Comparison of ENCODE assay signal across 7 mouse cellular contexts in the genomic region with DNA sequence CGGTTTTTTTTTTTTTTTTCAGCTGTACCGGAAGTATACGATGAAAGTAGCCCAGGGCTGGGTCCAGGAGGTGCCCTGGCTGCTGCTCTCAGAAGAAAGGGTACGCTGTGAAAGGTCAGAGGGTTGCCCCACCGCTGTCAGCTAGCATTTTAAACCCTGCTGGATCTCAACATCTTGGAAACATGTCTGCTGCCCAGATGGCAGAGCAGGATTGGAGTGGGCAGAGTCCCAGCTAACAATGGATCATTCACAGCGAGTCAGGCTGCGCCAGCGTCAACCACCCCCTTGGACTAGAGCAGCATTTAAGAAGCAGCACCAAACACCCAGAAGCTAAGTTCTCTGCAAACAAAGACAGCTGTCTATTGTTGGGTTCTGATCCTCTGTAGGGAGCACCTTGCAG. TPM values are rescaled to one million over a fixed set of nuclear protein-coding genes. Genes with fewer than 3 reads are reported as not detected.
DNase-seq lines count a peak whose midpoint lies in the region.

No protein-coding gene starts in this region.

- DNase-seq in adrenal gland, postnatal 36 days = peak; percentile 54 to 55
- DNase-seq in cerebellum, postnatal 4 days (ENCODE audit: low spot score in 2 of 2) = peak; percentile 28 to 66
- peak; percentile 81 to 87 for DNase-seq in frontal cortex, postnatal 36 days (ENCODE audit: low spot score in 2 of 2)
- DNase-seq in left cerebral cortex, postnatal 25 days (ENCODE audit: low spot score in 2 of 2) = peak; percentile 72 to 94
- peak; percentile 89 for DNase-seq in right cerebral cortex, adult 18-20 months
- DNase-seq in heart, adult 9 months (ENCODE audit: low spot score in 2 of 2) = no peak
- no peak for DNase-seq in heart, adult 18-20 months

- intact Hi-C loops in left cerebral cortex, postnatal 25 days (cut with DNase I) = no loop called here

RNA-seq across cellular contexts. Expression of a gene that starts 48.3 kb away (rescaled TPM):
- 1 to 10 TPM; 3.0 to 3.4 TPM for total RNA-seq in adrenal gland, postnatal 36 days (2021)
- total RNA-seq in left cerebral cortex, postnatal 25 days (2021) = 1 to 10 TPM; 2.8 to 3.1 TPM
- total RNA-seq in heart, adult 18-20 months (2021) = 1 to 10 TPM; 3.1 to 3.3 TPM

RNA-seq across cellular contexts. Expression of a gene that starts 52.1 kb away (rescaled TPM):
- under 1 TPM; 0.43 to 0.49 TPM for total RNA-seq in adrenal gland, postnatal 36 days (2021)
- total RNA-seq in left cerebral cortex, postnatal 25 days (2021) = under 1 TPM; 0.25 to 0.85 TPM
- 1 to 10 TPM; 2.0 to 2.1 TPM for total RNA-seq in heart, adult 18-20 months (2021)

Comparison
In these comparisons a context has a peak if more than half of its experiments do, and no peak if none do; other contexts are left out.
1. DNase-seq: peak in adrenal gland, postnatal 36 days (2 of 2), cerebellum, postnatal 4 days (2 of 2), frontal cortex, postnatal 36 days (2 of 2), left cerebral cortex, postnatal 25 days (2 of 2) and right cerebral cortex, adult 18-20 months (single experiment); none in heart, adult 9 months (0 of 2) and heart, adult 18-20 months (0 of 2).